Mouse (Mus musculus): ENCODE measurements around the gene Prune1.

DNA sequence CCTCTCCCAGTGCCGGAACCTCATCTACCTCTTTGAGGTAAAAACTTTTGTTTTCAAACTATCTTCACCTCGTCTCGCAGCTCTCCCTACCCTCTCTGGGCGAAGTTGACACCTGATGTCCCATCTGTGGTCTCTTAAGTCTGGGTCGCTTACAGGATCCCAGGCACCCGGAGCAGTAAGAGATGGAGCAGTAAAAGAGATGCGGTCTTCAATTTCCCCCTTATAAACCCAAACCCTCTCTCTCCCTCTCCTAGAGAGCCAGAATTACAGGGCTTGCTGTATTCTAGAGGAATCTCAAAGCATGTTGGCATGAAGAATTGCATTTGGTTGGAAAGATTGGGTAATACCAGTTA, 1.7 kb upstream of the Prune1 start:
- TF ChIP-seq CTCF (IDR thresholded peaks at IDR 0.05; ENCODE audit: borderline replicate concordance, insufficient read depth, low read depth, low read length): no peak
- no peak for TF ChIP-seq POLR2A (IDR thresholded peaks at IDR 0.05; ENCODE audit: borderline replicate concordance, insufficient read depth, low read length)

All from cerebellum, adult 2 months (tissue).